Mouse (Mus musculus): ENCODE data around the gene Pck1.

Pck1 gene

GRCm38 (mm10) chr2:173151784-173152284 is 1.0 kb upstream of the Pck1 start:
- DNase-seq = no peak

DNA sequence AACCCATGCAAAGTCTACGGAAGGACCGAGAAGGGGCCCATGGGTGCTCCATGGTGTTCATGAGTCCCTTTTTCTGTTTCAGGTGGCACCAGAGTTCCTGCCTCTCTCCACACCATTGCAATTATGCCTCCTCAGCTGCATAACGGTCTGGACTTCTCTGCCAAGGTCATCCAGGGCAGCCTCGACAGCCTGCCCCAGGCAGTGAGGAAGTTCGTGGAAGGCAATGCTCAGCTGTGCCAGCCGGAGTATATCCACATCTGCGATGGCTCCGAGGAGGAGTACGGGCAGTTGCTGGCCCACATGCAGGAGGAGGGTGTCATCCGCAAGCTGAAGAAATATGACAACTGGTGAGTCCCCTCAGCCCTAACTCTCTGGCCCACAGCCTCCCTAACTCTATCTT is 418 bp downstream of the Pck1 start:
- no peak for DNase-seq

DNA sequence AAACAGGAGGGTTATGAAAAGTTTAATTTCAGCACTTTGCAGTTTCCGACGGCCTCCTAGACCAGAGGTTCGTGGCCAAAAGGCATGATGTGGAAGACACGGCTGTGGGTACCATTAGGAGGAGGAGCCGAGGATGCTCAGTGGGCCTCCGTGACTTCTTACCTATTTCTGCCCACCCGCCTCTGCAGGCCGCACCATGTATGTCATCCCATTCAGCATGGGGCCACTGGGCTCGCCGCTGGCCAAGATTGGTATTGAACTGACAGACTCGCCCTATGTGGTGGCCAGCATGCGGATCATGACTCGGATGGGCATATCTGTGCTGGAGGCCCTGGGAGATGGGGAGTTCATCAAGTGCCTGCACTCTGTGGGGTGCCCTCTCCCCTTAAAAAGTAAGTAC is 1.7 kb downstream of the Pck1 start:
- no peak for DNase-seq

GRCm38 (mm10) chr2:173154962-173155361 is 2.1 kb downstream of the Pck1 start:
- DNase-seq = no peak

GRCm38 (mm10) chr2:173155907-173156306 is 3.1 kb downstream of the Pck1 start:
- DNase-seq = no peak

DNA sequence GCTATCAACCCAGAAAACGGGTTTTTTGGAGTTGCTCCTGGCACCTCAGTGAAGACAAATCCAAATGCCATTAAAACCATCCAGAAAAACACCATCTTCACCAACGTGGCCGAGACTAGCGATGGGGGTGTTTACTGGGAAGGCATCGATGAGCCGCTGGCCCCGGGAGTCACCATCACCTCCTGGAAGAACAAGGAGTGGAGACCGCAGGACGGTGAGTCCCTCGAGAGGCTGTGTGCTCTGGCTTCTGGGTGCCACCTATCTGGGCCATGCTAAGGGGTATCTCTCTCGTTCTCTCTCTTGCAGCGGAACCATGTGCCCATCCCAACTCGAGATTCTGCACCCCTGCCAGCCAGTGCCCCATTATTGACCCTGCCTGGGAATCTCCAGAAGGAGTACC is 4.1 kb downstream of the Pck1 start:
- DNase-seq = no peak

DNA sequence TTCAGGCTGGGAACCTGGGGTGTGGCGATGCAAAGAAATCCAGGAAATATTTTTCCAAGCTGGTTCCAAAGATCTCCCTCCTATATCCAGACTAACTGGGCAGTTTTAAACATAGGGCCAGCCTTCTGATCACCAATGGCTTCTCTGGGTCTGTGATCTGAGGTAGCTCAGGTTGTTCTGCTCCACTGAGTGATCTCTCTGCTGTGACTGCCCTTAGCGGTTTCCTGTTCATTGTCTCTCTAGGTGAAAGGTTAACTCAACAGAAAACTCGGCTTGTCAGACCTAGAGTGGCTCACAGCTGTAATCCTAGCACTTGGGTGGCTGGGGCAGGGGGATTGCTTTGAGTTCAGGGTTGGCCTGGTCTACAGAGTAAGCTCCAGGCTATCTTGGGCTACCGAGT is 4.5 kb downstream of the Pck1 start:
- DNase-seq = no peak

- DNase-seq = no peak
Observed at GRCm38 (mm10) chr2:173157871-173158270, 5.0 kb downstream of the Pck1 start.

DNA sequence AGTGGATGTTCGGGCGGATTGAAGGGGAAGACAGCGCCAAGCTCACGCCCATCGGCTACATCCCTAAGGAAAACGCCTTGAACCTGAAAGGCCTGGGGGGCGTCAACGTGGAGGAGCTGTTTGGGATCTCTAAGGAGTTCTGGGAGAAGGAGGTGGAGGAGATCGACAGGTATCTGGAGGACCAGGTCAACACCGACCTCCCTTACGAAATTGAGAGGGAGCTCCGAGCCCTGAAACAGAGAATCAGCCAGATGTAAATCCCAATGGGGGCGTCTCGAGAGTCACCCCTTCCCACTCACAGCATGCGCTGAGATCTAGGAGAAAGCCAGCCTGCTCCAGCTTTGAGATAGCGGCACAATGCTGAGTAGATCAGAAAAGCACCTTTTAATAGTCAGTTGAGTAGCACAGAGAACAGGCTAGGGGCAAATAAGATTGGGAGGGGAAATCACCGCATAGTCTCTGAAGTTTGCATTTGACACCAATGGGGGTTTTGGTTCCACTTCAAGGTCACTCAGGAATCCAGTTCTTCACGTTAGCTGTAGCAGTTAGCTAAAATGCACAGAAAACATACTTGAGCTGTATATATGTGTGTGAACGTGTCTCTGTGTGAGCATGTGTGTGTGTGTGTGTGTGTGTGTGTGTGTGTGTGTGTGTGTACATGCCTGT is 5.7 kb downstream of the Pck1 start:
- DNase-seq = no peak

DNA sequence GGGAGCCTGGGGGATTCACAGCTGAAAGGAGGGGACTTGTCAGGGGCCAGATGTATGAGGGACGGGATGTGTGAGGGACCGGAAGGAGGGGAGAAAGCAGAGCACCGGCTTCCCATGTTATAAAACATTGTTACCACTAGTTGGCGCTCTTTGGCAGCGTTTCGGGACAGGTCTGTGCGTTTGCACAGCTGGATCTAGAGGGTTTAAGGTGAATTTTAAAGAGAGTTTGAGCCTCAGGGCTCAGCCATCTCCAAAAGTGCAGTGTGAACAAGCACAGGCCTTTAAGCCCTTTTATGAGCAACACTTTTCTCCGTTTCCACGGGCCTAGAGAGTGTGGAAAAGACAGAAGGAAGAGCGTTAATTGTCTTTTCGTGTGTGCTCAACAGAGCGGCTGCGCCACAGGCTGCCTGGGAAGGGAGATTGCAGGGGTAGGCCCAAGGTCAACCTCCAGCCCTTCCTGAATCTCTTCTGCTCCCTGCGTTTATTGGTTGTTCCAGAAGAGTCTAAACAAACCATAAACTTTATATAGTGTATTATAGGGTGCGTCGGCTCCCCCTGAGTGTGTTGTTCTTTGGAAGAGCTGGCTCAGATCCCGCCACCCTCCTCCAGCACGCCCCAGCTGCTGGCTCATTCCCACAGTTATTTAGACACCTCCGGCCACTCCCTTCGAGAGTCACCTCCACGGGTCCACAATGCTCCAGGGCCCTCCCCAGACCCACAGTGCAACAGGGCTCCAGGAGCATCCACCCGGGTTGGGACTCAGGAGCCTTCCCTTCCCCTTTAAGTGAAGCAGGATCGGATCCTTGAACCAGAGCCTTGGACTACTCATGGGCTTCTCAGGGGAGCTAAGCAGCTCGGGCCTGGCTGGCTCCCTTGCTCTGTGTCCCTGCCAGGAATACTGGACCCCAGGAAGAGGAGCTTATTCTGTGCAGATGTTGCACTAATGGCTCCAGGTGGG is 6.8 kb downstream of the Pck1 start:
- DNase-seq = peak; percentile 83

GRCm38 (mm10) chr2:173163380-173163779 is 10.5 kb downstream of the Pck1 start:
- no peak for DNase-seq

- DNase-seq = no peak
Observed at GRCm38 (mm10) chr2:173164358-173164757, 11.5 kb downstream of the Pck1 start.

DNA sequence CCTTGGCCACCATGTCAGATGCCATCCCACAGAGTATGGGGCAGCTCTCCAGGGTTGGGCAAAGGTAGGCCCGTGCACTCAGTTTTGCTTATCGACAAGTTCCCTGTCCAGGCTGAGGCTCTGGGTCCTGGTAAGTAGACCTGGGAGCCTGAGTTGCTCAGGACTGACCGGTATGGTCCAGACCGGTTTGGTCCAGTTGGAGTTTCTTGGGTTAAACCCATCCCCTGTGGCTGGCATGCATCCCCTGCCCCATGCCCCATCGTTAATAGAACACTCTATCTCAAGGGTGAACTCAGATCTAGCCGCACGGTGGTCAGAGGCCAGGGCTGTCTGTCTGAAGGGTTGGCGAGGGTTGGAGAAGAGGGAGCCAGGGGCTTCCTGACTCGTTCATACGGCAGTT is 12.1 kb downstream of the Pck1 start:
- no peak for DNase-seq

- no peak for DNase-seq
Observed at GRCm38 (mm10) chr2:173165357-173165756, 12.5 kb downstream of the Pck1 start.

- DNase-seq = no peak
Observed at GRCm38 (mm10) chr2:173168411-173168851, 15.6 kb downstream of the Pck1 start.

DNA sequence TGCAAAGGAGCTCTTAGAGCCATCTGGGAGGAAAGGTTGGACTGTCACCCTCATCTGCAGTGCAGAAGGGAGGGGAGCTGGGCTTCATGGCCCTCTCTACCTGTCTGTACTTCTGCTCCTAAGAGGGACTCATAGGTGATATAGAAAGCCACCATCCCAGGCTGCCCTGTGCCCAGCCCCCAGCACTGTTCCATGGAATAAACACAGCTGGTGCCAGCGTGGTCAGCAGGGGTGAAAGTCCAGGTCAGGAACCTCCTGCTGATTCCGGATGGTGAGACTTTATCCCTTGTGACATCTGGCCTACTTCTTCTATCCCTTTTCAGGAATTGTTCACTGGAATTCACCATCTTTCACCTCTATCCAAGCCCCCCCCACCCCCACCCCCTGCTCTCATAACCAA is 17.2 kb downstream of the Pck1 start:
- DNase-seq = no peak

DNA sequence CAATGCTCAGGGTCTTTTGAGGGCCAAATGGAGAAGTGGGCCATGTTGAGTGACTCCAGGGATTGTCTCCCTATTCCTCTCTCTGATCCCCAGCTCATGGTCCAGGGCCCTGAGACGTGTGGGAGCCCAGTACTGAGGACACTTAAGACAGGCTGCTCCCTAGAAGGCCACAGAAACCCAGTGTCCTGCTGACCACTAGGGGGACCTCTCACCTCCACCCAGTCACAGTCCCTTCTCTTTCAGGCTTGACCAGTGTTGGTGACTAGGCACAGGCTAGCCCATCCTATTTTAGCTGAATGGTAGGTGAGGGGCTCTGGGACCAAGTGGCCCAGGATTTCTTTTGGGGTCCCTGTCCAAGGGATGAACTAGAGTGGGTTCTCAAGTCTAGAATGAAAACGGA is 17.9 kb downstream of the Pck1 start:
- peak; percentile 31 for DNase-seq

GRCm38 (mm10) chr2:173171470-173171869 is 18.6 kb downstream of the Pck1 start:
- DNase-seq = peak; percentile 58

- DNase-seq = no peak
Observed at GRCm38 (mm10) chr2:173171956-173172355, 19.1 kb downstream of the Pck1 start.

DNA sequence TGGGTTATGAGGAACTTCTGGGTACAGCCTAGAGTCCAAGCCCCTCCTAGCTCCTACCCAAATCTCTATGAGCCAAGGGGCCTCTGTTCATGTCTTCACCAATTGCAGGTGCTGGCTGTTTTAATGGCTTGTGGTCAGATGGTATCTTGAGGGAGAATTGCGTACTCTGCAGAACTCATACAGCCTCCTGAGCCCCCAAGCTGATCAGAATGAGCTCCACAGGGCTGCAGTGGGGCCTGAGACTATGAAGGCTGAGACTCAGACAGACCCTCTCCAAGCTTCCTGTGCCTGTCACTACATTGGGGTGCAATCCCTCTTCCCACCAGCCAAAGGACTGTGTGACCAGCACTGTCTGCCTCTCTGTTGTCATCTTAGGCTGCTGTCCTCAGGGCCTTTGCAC is 19.5 kb downstream of the Pck1 start:
- DNase-seq = no peak

DNA sequence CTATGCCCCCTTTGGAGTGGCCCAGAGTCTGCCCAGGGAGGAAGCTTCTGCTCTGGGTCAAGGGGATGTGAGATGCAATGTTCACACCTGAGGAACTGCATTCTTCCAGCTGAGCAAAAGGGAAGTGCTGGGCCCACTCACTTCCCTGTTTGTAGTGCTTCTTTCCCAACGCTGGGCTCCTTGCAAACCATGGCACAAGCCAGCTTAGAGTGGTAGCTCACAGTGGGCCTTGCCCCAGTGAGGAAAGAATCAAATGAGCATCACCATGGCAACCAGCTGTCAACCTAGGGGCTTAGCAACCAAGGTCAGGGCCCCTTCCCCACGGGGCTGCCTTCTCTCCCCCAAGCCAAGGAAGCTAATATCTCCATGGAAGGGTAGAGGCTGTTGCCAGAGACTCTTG is 20.2 kb downstream of the Pck1 start:
- peak; percentile 61 for DNase-seq

- DNase-seq = peak; percentile 69
Observed at GRCm38 (mm10) chr2:173173521-173174511, 21.0 kb downstream of the Pck1 start.

DNA sequence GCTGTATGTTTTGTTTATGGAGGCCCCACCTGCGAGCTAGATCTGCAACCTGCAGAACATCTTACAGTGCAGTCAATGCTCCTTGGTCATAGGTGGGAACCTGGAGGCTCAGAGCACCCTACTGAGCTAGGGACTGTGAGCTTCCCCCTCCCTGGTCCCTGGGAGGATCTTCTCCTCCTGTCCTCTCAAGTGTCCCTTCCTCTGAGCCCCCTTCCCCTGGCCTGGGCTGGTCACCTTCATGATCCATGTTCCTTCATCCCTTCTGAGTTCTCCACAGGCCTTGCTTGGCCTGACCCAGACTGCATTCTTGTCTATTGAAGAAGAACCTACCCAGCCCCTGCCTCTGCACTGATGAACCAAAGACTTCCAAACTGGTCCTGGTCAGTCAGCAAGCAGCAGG is 21.7 kb downstream of the Pck1 start:
- no peak for DNase-seq

Data from retina, postnatal 1 day (tissue).